In genomic region chr4:120880731-120881432, GRCm38 (mm10) we compare ENCODE assay signal across 20 mouse cellular contexts. TPM values are rescaled to one million over a fixed set of nuclear protein-coding genes. Genes with fewer than 3 reads are reported as not detected.
DNase-seq lines count a peak whose midpoint lies in the region; ATAC-seq and TF ChIP-seq lines count a peak whose summit lies in the region.
"Had no signal": no experiment of that assay in that cellular context is flagged by ENCODE, and none has a peak within 500 bp of the region (broad histone marks: within the 10 kb centered on the region; RNA-seq: fewer than 3 reads in every experiment).

No protein-coding gene starts in this region.

- H3K9me3 ChIP-seq in MEL (replicated peaks; ENCODE audit: insufficient read depth, low read length) = no peaks in the 10 kb centered on the region
- H3K9me3 ChIP-seq in forebrain, embryonic 13.5 days (replicated peaks) = no peaks in the 10 kb centered on the region
- H3K9me3 ChIP-seq: embryonic facial prominence, embryonic 13.5 days; forebrain, embryonic 10.5 days; liver, embryonic 13.5 days; midbrain, embryonic 15.5 days had no signal

- no peaks in the 10 kb centered on the region for H3K4me1 ChIP-seq in liver, adult 2 months (ENCODE audit: control insufficient read depth, insufficient read depth, low read length)
- peaks cover 0 to 8% of the 10 kb centered on the region in 2 experiments; a peak in 2 of 4 replicates for H3K4me1 ChIP-seq in MEL (ENCODE audit: control insufficient read depth in 1 of 2, insufficient read depth in 2 of 2, low read length in 2 of 2)
- peaks cover 53% of the 10 kb centered on the region for H3K4me1 ChIP-seq in forebrain, embryonic 13.5 days

- no peak overlapping the region for H3K4me3 ChIP-seq in liver, adult 2 months (ENCODE audit: insufficient read depth, low read depth, low read length)
- H3K4me3 ChIP-seq in MEL (ENCODE audit: control insufficient read depth in 1 of 2, insufficient read depth in 1 of 2, low read depth in 2 of 2, low read length in 2 of 2) = no peak overlapping the region
- no peak overlapping the region for H3K4me3 ChIP-seq in forebrain, embryonic 13.5 days
- H3K4me3 ChIP-seq: embryonic facial prominence, embryonic 13.5 days; forebrain, embryonic 10.5 days; liver, embryonic 13.5 days; midbrain, embryonic 15.5 days had no signal

- peak; percentile 84 for ATAC-seq in common myeloid progenitor, adult 5-6 weeks (replicated peaks; ENCODE audit: low read depth, poor library complexity, severe bottlenecking)
- peak; percentile 80 for ATAC-seq in megakaryocyte progenitor cell, adult 5-6 weeks (replicated peaks; ENCODE audit: poor library complexity)
- ATAC-seq in forebrain, embryonic 13.5 days = no peak
- ATAC-seq: CD4-positive, CD25-positive, alpha-beta regulatory T cell, adult 4 months; intestine, postnatal 0 days; Patski had no signal

- TF ChIP-seq RAD21 in MEL (IDR thresholded peaks at IDR 0.05; ENCODE audit: low read depth, low read length) = no peak

- H3K79me2 ChIP-seq in liver, adult 2 months (ENCODE audit: control insufficient read depth, insufficient read depth, low read length) = no peaks in the 10 kb centered on the region
- no peaks in the 10 kb centered on the region for H3K79me2 ChIP-seq in MEL (ENCODE audit: control insufficient read depth, insufficient read depth, low read length, poor library complexity)

- H3K27ac ChIP-seq in liver, adult 2 months (replicated peaks; ENCODE audit: insufficient read depth, low read depth, low read length) = no peak overlapping the region
- H3K27ac ChIP-seq in MEL (ENCODE audit: control insufficient read depth, low read depth, low read length) = no peak overlapping the region
- no peak overlapping the region for H3K27ac ChIP-seq in forebrain, embryonic 13.5 days
- H3K27ac ChIP-seq: embryonic facial prominence, embryonic 13.5 days; forebrain, embryonic 10.5 days; hindbrain, embryonic 14.5 days; liver, embryonic 13.5 days; midbrain, embryonic 15.5 days had no signal

- WGBS in liver, adult 2 months = 47% methylated on average over 6 of the region's 6 CpGs
- WGBS in forebrain, embryonic 13.5 days = 57% methylated on average over 6 of the region's 6 CpGs

- DNase-seq in liver, adult 2 months (ENCODE audit: extremely low read depth, low read depth, low spot score) = peak; percentile 14
- DNase-seq in liver (no peak), MEL (ENCODE audit: low read depth, low spot score) (peak; percentile 77)
- no peak for DNase-seq in cerebellum, postnatal 4 days (ENCODE audit: low spot score in 2 of 2)
- DNase-seq: cerebellum, adult 11 months; kidney, postnatal 14 days; layer of hippocampus, adult 9-11 months; liver, embryonic 13.5 days; lung, postnatal 10 days; right cerebral cortex, postnatal 4 days had no signal

- no peaks in the 10 kb centered on the region for H3K36me3 ChIP-seq in liver, adult 2 months (ENCODE audit: control insufficient read depth, insufficient read depth, low read length)
- H3K36me3 ChIP-seq in MEL (ENCODE audit: control insufficient read depth in 1 of 2, insufficient read depth in 2 of 2, low read length in 2 of 2) = peaks cover 0 to 5% of the 10 kb centered on the region in 2 experiments; a peak in 1 of 4 replicates
- no peaks in the 10 kb centered on the region for H3K36me3 ChIP-seq in forebrain, embryonic 13.5 days (ENCODE audit: poor library complexity, severe bottlenecking)
- H3K36me3 ChIP-seq: embryonic facial prominence, embryonic 13.5 days; forebrain, embryonic 10.5 days; liver, embryonic 13.5 days; midbrain, embryonic 15.5 days had no signal

- H3K27me3 ChIP-seq in liver, adult 2 months (ENCODE audit: control insufficient read depth, insufficient read depth, low read length) = no peaks in the 10 kb centered on the region
- peaks cover 0 to 8% of the 10 kb centered on the region in 2 experiments; a peak in 2 of 4 replicates for H3K27me3 ChIP-seq in MEL (ENCODE audit: control insufficient read depth in 1 of 2, insufficient read depth in 2 of 2, low read length in 2 of 2)
- no peaks in the 10 kb centered on the region for H3K27me3 ChIP-seq in forebrain, embryonic 13.5 days
- H3K27me3 ChIP-seq: midbrain, embryonic 15.5 days; Patski had no signal

- no peak for TF ChIP-seq CTCF in liver, adult 2 months (IDR thresholded peaks at IDR 0.05; ENCODE audit: low read depth, low read length)
- no peak for TF ChIP-seq CTCF in MEL (IDR thresholded peaks at IDR 0.05 in 2 of 3, conservative IDR thresholded peaks at IDR 0.05 in 1 of 3; ENCODE audit: control insufficient read depth in 1 of 3, insufficient read depth in 1 of 3, low read depth in 2 of 3, low read length in 3 of 3, poor library complexity in 1 of 3, severe bottlenecking in 1 of 3)

- TF ChIP-seq EP300 in MEL (IDR thresholded peaks at IDR 0.05; ENCODE audit: low read depth in 1 of 2, low read length in 2 of 2) = peak; percentile 25 to 31; a peak in 1 of 4 replicates

- H3K4me2 ChIP-seq in forebrain, embryonic 13.5 days = no peak overlapping the region
- H3K4me2 ChIP-seq: embryonic facial prominence, embryonic 13.5 days; hindbrain, embryonic 14.5 days; liver, embryonic 13.5 days; midbrain, embryonic 15.5 days had no signal

- TF ChIP-seq POLR2A in liver, adult 2 months (IDR thresholded peaks at IDR 0.05; ENCODE audit: extremely low read depth, insufficient read depth, low read length) = no peak
- no peak for TF ChIP-seq POLR2A in MEL (IDR thresholded peaks at IDR 0.05; ENCODE audit: control insufficient read depth in 1 of 2, insufficient read depth in 1 of 2, low read depth in 1 of 2, low read length in 2 of 2, poor library complexity in 1 of 2)

- H3K9ac ChIP-seq in liver, adult 2 months (ENCODE audit: low read depth, low read length) = no peak overlapping the region
- no peak overlapping the region for H3K9ac ChIP-seq in MEL (ENCODE audit: control insufficient read depth, low read depth, low read length, poor library complexity, severe bottlenecking)
- no peak overlapping the region for H3K9ac ChIP-seq in forebrain, embryonic 13.5 days
- H3K9ac ChIP-seq: embryonic facial prominence, embryonic 13.5 days; hindbrain, embryonic 14.5 days; liver, embryonic 13.5 days; midbrain, embryonic 15.5 days had no signal

TF ChIP-seq in MEL, 35 proteins besides CTCF, POLR2A, EP300 and RAD21:
- TF ChIP-seq MAFK (IDR thresholded peaks at IDR 0.05; ENCODE audit: borderline replicate concordance, low read depth, low read length) (peak; percentile 29; the same call in 1 of the 2 replicates), TCF12 (IDR thresholded peaks at IDR 0.05; ENCODE audit: low read depth, low read length) (no peak)

RNA-seq across cellular contexts. Expression of gene Rims3, which starts 26.3 kb away (rescaled TPM):
- total RNA-seq in liver, adult 2 months (2014; rRNA removed) = 0.65 and 1.0 TPM in 2 replicates
- 0.40 and 0.65 TPM in 2 replicates for polyA plus RNA-seq in liver, adult 2 months (2012; rRNA removed)
- total RNA-seq in MEL (2012; rRNA removed) = not detected in 2 replicates
- polyA plus RNA-seq in MEL (2012; ENCODE audit: insufficient read depth in 1 of 2, insufficient read length in 2 of 2, low read depth in 1 of 2, low replicate concordance in 2 of 2, missing spikeins in 1 of 2) = under 1 TPM in 1 of 2 experiments, not detected in 1; 0.07 TPM
- 0.05 and 0.19 TPM in 2 replicates for total RNA-seq in common myeloid progenitor, adult 5-6 weeks (2017)
- 0.02 and 0.07 TPM in 2 replicates for total RNA-seq in megakaryocyte progenitor cell, adult 5-6 weeks (2015)
- total RNA-seq in megakaryocyte progenitor cell, adult 5-6 weeks (2017) = 0.14 TPM in 1 of 2 replicates, not detected in the other
- polyA plus RNA-seq in forebrain, embryonic 13.5 days (2015; fragmentation: Nextera tagmentation; extraction: Ambion mirVana) = 4.3 and 6.8 TPM in 2 replicates
- polyA plus RNA-seq: Patski had no signal

RNA-seq across cellular contexts. Expression of gene Exo5, which starts 43.9 kb away (rescaled TPM):
- 3.2 and 5.4 TPM in 2 replicates for total RNA-seq in liver, adult 2 months (2014; rRNA removed)
- 1.4 and 1.6 TPM in 2 replicates for polyA plus RNA-seq in liver, adult 2 months (2012; rRNA removed)
- 17.8 and 18.1 TPM in 2 replicates for total RNA-seq in MEL (2012; rRNA removed)
- 10 to 100 TPM in 1 of 2 experiments, not detected in 1; 20.6 TPM for polyA plus RNA-seq in MEL (2012; ENCODE audit: insufficient read depth in 1 of 2, insufficient read length in 2 of 2, low read depth in 1 of 2, low replicate concordance in 2 of 2, missing spikeins in 1 of 2)
- 24.9 and 27.5 TPM in 2 replicates for total RNA-seq in common myeloid progenitor, adult 5-6 weeks (2017)
- 16.2 and 18.7 TPM in 2 replicates for total RNA-seq in megakaryocyte progenitor cell, adult 5-6 weeks (2015)
- 15.6 and 21.3 TPM in 2 replicates for total RNA-seq in megakaryocyte progenitor cell, adult 5-6 weeks (2017)
- 42.9 and 44.4 TPM in 2 replicates for polyA plus RNA-seq in forebrain, embryonic 13.5 days (2015; fragmentation: Nextera tagmentation; extraction: Ambion mirVana)

RNA-seq across cellular contexts. Expression of gene Nfyc, which starts 49.5 kb away (rescaled TPM):
- total RNA-seq in liver, adult 2 months (2014; rRNA removed) = 21.5 and 25.2 TPM in 2 replicates
- polyA plus RNA-seq in liver, adult 2 months (2012; rRNA removed) = 70.3 and 73.6 TPM in 2 replicates
- total RNA-seq in MEL (2012; rRNA removed) = 39.5 and 45.9 TPM in 2 replicates
- polyA plus RNA-seq in MEL (2012; ENCODE audit: insufficient read depth in 1 of 2, insufficient read length in 2 of 2, low read depth in 1 of 2, low replicate concordance in 2 of 2, missing spikeins in 1 of 2) = 100 to 1,000 TPM in 1 of 2 experiments, 10 to 100 TPM in 1; 64.8 to 178 TPM
- 51.2 and 73.2 TPM in 2 replicates for total RNA-seq in common myeloid progenitor, adult 5-6 weeks (2017)
- 60.6 and 69.9 TPM in 2 replicates for total RNA-seq in megakaryocyte progenitor cell, adult 5-6 weeks (2015)
- 40.8 and 41.5 TPM in 2 replicates for total RNA-seq in megakaryocyte progenitor cell, adult 5-6 weeks (2017)
- polyA plus RNA-seq in forebrain, embryonic 13.5 days (2015; fragmentation: Nextera tagmentation; extraction: Ambion mirVana) = 98.2 and 106 TPM in 2 replicates

Comparison
In these comparisons a context has a peak if more than half of its experiments do, and no peak if none do; other contexts are left out.
1. DNase-seq: peak in liver, adult 2 months (single experiment) and MEL (single experiment); none in liver (single experiment) and cerebellum, postnatal 4 days (0 of 2).